Mouse (Mus musculus) T-cell, adult 2 months (primary cell): ENCODE measurements around the gene Rbm43.

Source experiments
- DNase-seq: peaks from one replicate; pipeline ENCODE4 v3.0.0; 2022; ENCODE audit warnings: low spot score

Gene Rbm43

GRCm38 (mm10) chr2:51914532-51914931 is 20.4 kb downstream of the Rbm43 start:
- no peak for DNase-seq

- DNase-seq = no peak
These were observed 22.2 kb downstream of the Rbm43 start for GRCm38 (mm10) chr2:51912740-51913139.

GRCm38 (mm10) chr2:51911864-51912263 is 23.1 kb downstream of the Rbm43 start:
- no peak for DNase-seq

- DNase-seq = no peak
These were observed 27.3 kb downstream of the Rbm43 start for GRCm38 (mm10) chr2:51907538-51908110.

GRCm38 (mm10) chr2:51905637-51906036 is 29.3 kb downstream of the Rbm43 start:
- no peak for DNase-seq

GRCm38 (mm10) chr2:51892411-51892901 is 42.5 kb downstream of the Rbm43 start:
- DNase-seq = no peak

- DNase-seq = no peak
These were observed 44.0 kb downstream of the Rbm43 start for GRCm38 (mm10) chr2:51890961-51891360.

GRCm38 (mm10) chr2:51890139-51890538 is 44.8 kb downstream of the Rbm43 start:
- DNase-seq = peak; percentile 2

- no peak for DNase-seq
These were observed 54.8 kb downstream of the Rbm43 start for GRCm38 (mm10) chr2:51880143-51880542.
